Mouse (Mus musculus) heart, embryonic 16.5 days (tissue): ENCODE results near the gene Zbtb8os. TPM values are rescaled to one million over a fixed set of nuclear protein-coding genes. Genes with fewer than 3 reads are reported as not detected.

Experiments
- ATAC-seq: fragments of 200-750 bp; cut with Nextera tagmentation; replicated peaks from 2 replicates; pipeline ENCODE4 v1.8.0; 2017; ENCODE audit warnings: moderate number of reproducible peaks; ENCODE audit not compliant: insufficient read depth, low FRiP score; ENCODE audit errors: extremely low read depth
- H3K27ac ChIP-seq: fragments of 300-500 bp; sonication (generic); 2 replicates; pipeline ENCODE4 v1.5.1; 2014; ENCODE audit warnings: mild to moderate bottlenecking, low read length, control low read depth, moderate library complexity
- H3K27me3 ChIP-seq: fragments of 300-500 bp; sonication (generic); 2 replicates; pipeline ENCODE4 v1.6.1; 2014; ENCODE audit warnings: low read length, mixed read lengths; ENCODE audit not compliant: control insufficient read depth, insufficient read depth
- H3K36me3 ChIP-seq: fragments of 300-500 bp; sonication (generic); 2 replicates; pipeline ENCODE4 v1.6.1; 2014; ENCODE audit not compliant: control insufficient read depth, insufficient read depth
- H3K4me1 ChIP-seq: fragments of 300-500 bp; sonication (generic); 2 replicates; pipeline ENCODE4 v1.6.1; 2014; ENCODE audit warnings: low read length, mixed read lengths; ENCODE audit not compliant: control insufficient read depth, insufficient read depth
- H3K4me2 ChIP-seq: fragments of 300-500 bp; sonication (generic); 2 replicates; pipeline ENCODE4 v1.6.1; 2014; ENCODE audit warnings: low read depth, mild to moderate bottlenecking, control low read depth, low read length
- H3K4me3 ChIP-seq: fragments of 300-500 bp; sonication (generic); 2 replicates; pipeline ENCODE4 v1.5.1; 2014; ENCODE audit warnings: mild to moderate bottlenecking, control low read depth, low read length
- H3K9ac ChIP-seq: fragments of 300-500 bp; sonication (generic); 2 replicates; pipeline ENCODE4 v1.6.1; 2014; ENCODE audit warnings: low read length, control low read depth
- H3K9me3 ChIP-seq: fragments of 300-500 bp; sonication (generic); replicated peaks from 2 replicates; pipeline ENCODE4 v1.6.1; 2016; ENCODE audit warnings: low read length; ENCODE audit not compliant: control insufficient read depth
- WGBS: fragments of 180-500 bp; shearing (Covaris S2); extraction: QIAGEN DNeasy Blood & Tissue Kit; methylation state at CpG from one replicate; pipeline ENCODE4 v1.1.7; 2014; 5-methylcytosine and 5-hydroxymethylcytosine counted together
- polyA plus RNA-seq: library from polyadenylated mRNA; unstranded; fragments of >200 nt; fragmentation: Nextera tagmentation; extraction: Ambion mirVana; gene quantifications from 2 replicates; pipeline ENCODE4 v1.2.1, GENCODE M21; 2015

Zbtb8os gene
- polyA plus RNA-seq, 1 experiment from 2014 or later, result 41.7 TPM

DNA sequence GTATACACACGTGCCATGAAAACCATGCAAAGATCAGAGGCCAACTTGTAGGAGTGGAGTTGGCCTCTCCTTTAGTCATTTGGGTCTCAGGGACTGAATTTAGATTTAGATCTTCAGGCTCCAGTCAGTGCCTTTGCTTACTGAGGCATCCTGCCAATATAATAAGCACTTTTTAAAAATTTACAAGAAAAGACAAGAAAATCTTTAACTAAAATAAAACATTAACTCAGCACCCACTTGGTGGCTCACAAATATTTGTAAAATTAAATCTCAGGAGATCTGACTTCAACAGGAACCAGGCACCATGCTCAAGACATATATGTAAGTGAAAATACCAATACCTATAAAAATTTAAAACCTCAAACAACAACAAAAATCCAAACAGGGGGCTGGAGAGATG, 14.6 kb upstream of the Zbtb8os start:
- Histone ChIP-seq H3K4me2 (no peak overlapping the region), H3K4me3 (no peak overlapping the region), H3K27ac (no peak overlapping the region), H3K9me3 (no peaks in the 10 kb centered on the region), H3K27me3 (no peaks in the 10 kb centered on the region), H3K36me3 (peaks cover 55% of the 10 kb centered on the region), H3K4me1 (peaks cover 7% of the 10 kb centered on the region), H3K9ac (no peak overlapping the region)
- no peak for ATAC-seq
- 89% methylated on average over 1 of the region's 1 CpGs for WGBS

DNA sequence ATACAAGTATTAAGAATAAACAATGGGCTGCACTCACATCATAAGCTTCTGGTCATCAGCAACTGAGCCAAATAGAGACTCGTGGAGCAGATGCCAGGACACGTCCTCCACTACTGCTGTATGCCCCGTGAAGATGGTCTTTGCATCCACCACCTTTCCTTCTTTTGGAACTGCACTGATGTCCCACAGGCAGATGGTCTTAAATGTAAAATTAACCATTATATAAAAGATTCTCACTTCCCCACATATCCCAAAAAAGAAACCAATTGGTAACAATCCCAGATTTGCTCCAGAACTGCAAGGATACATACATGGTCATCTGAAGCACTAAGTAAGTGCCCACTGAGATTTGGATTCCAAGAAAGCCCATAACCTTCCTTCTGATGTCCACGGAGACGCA, 13.5 kb upstream of the Zbtb8os start:
- H3K4me2 ChIP-seq, result no peak overlapping the region
- H3K27me3 ChIP-seq, result no peaks in the 10 kb centered on the region
- no peak overlapping the region for H3K9ac ChIP-seq
- peaks cover 9% of the 10 kb centered on the region for H3K4me1 ChIP-seq
- 88% methylated on average over 5 of the region's 5 CpGs for WGBS
- no peak for ATAC-seq
- H3K9me3 ChIP-seq, result no peaks in the 10 kb centered on the region
- H3K36me3 ChIP-seq, result peaks cover 51% of the 10 kb centered on the region
- H3K27ac ChIP-seq, result no peak overlapping the region
- H3K4me3 ChIP-seq, result no peak overlapping the region

DNA sequence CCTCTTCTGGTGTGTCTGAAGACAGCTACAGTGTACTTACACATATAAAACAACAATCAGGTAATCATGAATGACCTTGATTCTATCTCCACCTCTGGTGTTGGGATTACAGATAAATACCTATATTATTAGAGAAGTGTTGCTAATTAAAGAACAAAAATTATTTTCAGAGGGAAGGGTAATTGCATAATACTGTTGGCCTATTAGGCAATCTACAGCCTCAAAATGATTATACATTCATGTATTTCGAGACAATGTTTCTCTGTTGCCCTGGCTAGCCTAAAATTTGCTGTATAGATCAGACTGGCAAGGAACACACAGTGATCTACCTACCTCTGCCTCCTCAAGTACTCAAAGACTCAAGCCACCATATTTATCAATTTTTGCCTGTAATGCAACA, 12.0 kb upstream of the Zbtb8os start:
- H3K4me2 ChIP-seq, result no peak overlapping the region
- no peaks in the 10 kb centered on the region for H3K9me3 ChIP-seq
- no peak overlapping the region for H3K27ac ChIP-seq
- H3K36me3 ChIP-seq, result peaks cover 53% of the 10 kb centered on the region
- H3K9ac ChIP-seq, result no peak overlapping the region
- ATAC-seq, result no peak
- H3K4me3 ChIP-seq, result no peak overlapping the region
- H3K27me3 ChIP-seq, result no peaks in the 10 kb centered on the region
- WGBS, result 90% methylated on average over 1 of the region's 1 CpGs
- H3K4me1 ChIP-seq, result peaks cover 9% of the 10 kb centered on the region

DNA sequence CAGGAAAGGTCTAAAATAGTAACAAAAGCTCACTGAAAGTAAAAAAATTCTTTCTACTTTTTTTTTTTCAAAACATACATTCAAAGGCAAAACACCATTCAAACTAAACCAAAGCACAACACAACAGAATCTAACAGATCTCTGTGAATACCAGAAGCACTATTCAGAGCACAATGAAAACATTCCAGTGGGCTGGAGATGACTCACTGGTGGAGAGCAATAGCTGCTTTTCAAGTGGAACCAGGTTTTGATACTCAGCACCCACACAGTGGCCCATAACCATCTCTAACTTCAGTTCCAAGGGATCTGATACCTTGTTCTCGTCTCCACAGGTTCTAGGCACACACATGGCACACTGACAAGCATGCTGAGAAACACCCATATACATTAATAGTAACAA, 10.7 kb upstream of the Zbtb8os start:
- no peak for ATAC-seq
- no peak overlapping the region for H3K4me3 ChIP-seq
- H3K27me3 ChIP-seq, result no peaks in the 10 kb centered on the region

GRCm38 (mm10) chr4:129326191-129326590, 9.3 kb upstream of the Zbtb8os start:
- Histone ChIP-seq H3K27ac (no peak overlapping the region), H3K4me1 (peaks cover 9% of the 10 kb centered on the region), H3K27me3 (no peaks in the 10 kb centered on the region), H3K9ac (no peak overlapping the region), H3K9me3 (no peaks in the 10 kb centered on the region), H3K4me3 (no peak overlapping the region), H3K4me2 (no peak overlapping the region), H3K36me3 (peaks cover 41% of the 10 kb centered on the region)
- 67% methylated on average over 1 of the region's 1 CpGs for WGBS
- no peak for ATAC-seq

More for the DNA sequence above, 10.7 kb upstream of the Zbtb8os start:
- H3K9ac ChIP-seq, result no peak overlapping the region
- WGBS, result 50% methylated on average over 1 of the region's 1 CpGs
- no peak overlapping the region for H3K4me2 ChIP-seq
- H3K9me3 ChIP-seq, result no peaks in the 10 kb centered on the region
- peaks cover 51% of the 10 kb centered on the region for H3K36me3 ChIP-seq
- H3K4me1 ChIP-seq, result peaks cover 9% of the 10 kb centered on the region
- no peak overlapping the region for H3K27ac ChIP-seq

DNA sequence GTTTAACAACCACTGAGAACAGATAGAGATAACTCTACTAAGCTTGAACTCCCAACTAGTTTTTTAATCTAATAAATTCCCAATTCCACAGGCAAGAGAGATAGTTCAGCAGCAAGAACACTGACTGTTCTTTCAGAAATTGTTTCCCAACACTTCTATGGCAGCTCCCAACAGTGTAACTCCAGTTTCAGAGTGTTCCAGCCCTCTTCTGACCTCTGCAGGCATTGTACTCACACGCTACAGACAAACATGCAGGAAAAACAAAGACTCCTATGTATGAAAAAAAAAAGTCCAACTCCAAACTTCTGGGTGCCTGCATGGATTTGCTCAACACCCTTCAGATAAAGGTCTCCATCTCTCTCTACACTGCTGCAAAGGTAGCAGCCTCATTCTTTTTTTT, 2.6 kb upstream of the Zbtb8os start:
- no peaks in the 10 kb centered on the region for H3K9me3 ChIP-seq
- H3K4me3 ChIP-seq, result peak overlapping the region; percentile 93; the same call in 1 of the 2 replicates
- WGBS, result 29% methylated on average over 1 of the region's 1 CpGs
- peak overlapping the region; percentile 72 for H3K4me2 ChIP-seq
- H3K27me3 ChIP-seq, result no peaks in the 10 kb centered on the region
- H3K36me3 ChIP-seq, result peaks cover 20% of the 10 kb centered on the region
- ATAC-seq, result no peak
- H3K9ac ChIP-seq, result no peak overlapping the region; the same call in 1 of the 2 replicates
- peaks cover 23% of the 10 kb centered on the region for H3K4me1 ChIP-seq
- no peak overlapping the region for H3K27ac ChIP-seq

DNA sequence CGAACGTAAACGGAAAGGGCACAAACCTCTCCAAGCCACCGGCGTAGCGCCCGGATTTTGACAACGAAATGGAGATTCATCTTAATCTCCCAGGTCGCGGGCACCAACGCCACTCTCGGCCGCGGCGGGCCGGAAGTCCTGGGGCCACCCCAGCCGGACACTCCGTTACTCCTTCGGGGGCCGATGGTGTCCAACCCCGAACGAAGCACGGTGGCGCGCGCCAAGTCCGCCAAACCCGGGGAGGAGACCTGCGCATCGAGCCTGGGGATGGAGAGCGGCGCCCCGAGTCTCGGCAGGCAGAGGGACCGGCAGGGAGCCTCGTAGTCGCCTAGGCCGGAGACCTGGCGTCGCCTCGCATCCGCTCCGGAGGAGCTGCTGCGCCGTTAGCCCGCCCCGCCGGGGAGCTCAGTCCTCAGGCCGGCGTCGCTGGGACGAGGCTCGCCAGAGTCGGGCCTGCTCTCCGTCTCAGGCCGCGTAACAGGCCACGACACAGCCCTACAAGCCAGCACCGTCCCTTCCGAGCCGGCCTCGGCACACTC, 749 bp upstream of the Zbtb8os start:
- Histone ChIP-seq H3K9me3 (no peaks in the 10 kb centered on the region), H3K4me2 (peak overlapping the region; percentile 72), H3K9ac (peak overlapping the region; percentile 99), H3K36me3 (peaks cover 8% of the 10 kb centered on the region), H3K4me3 (peak overlapping the region; percentile 93), H3K27ac (peak overlapping the region; percentile 98), H3K27me3 (no peaks in the 10 kb centered on the region), H3K4me1 (peaks cover 23% of the 10 kb centered on the region)
- peak; percentile 7 for ATAC-seq
- WGBS, result under 1% methylated on average over 56 of the region's 62 CpGs

- no peaks in the 10 kb centered on the region for H3K9me3 ChIP-seq
- H3K9ac ChIP-seq, result peak overlapping the region; percentile 81
- peak overlapping the region; percentile 98 for H3K27ac ChIP-seq
- H3K4me1 ChIP-seq, result peaks cover 23% of the 10 kb centered on the region
- peak overlapping the region; percentile 70 for H3K4me2 ChIP-seq
- peaks cover 8% of the 10 kb centered on the region for H3K36me3 ChIP-seq
- 47% methylated on average over 14 of the region's 14 CpGs for WGBS
- H3K4me3 ChIP-seq, result peak overlapping the region; percentile 67
- no peak for ATAC-seq
- H3K27me3 ChIP-seq, result no peaks in the 10 kb centered on the region
These were observed 796 bp downstream of the Zbtb8os start for GRCm38 (mm10) chr4:129336291-129336690.

DNA sequence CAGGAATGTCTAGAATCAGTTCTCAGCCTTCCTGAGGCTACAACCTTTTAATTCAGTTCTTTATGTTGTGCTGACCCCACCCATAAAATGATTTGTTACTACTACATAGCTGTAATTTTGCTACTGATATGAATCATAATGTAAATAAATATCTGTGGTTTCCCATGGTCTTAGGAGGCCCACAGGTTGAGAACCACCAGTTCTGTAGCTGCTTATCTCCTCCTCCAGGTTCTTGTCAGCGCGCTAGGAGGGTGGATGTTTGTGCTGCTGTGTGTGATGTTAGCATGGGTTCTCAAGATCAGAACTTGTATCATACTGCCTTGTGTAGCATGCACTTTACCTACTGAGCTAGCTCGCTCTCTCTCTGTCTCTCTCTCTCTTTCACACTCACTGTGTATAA, 4.2 kb downstream of the Zbtb8os start:
- H3K4me3 ChIP-seq, result no peak overlapping the region
- WGBS, result 93% methylated on average over 3 of the region's 3 CpGs
- no peaks in the 10 kb centered on the region for H3K27me3 ChIP-seq
- no peak overlapping the region for H3K27ac ChIP-seq
- H3K36me3 ChIP-seq, result peaks cover 22% of the 10 kb centered on the region
- ATAC-seq, result no peak
- no peaks in the 10 kb centered on the region for H3K9me3 ChIP-seq
- no peak overlapping the region for H3K4me2 ChIP-seq
- H3K9ac ChIP-seq, result no peak overlapping the region
- H3K4me1 ChIP-seq, result peaks cover 3% of the 10 kb centered on the region; the same call in 1 of the 2 replicates
